Mouse (Mus musculus) cerebellum, postnatal 14 days (tissue): ENCODE data around the gene Gm13199.

ENCODE experiments used
- DNase-seq, 2 experiments: peaks; one replicate each; pipeline ENCODE4 v3.0.0; 2021; ENCODE audit warnings: mixed read lengths in 2 of 2

Gm13199 gene

DNA sequence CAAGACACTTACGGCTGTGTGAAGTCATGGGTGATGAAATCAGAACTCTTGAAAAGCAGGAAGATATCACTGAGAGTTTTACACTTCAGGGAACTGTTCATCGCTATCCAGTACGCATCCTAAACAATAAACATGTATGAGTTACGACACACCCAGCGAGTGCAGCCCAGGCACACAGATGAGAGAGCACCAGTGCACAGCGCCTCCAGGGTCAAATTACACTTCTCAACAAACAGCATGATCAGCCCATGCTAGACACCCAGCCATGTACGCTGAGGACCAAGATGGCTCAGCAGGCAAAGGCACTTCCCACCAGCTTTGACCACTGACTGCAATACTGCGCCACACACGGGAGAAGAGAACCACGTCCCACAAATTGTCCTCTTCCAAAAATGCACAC lies 41.5 kb downstream of the Gm13199 start:
- no peak for DNase-seq
